Mouse (Mus musculus) CH12.LX (cell line): ENCODE data around the gene Slc25a21.

Experiments used
- CHD2 ChIP-seq: IDR thresholded peaks from 2 replicates; pipeline ENCODE4 v1.6.1; 2011; ENCODE audit warnings: low read length, improper control_type of control experiment
- CTCF ChIP-seq, 2 experiments: IDR thresholded peaks in 1 of 2; conservative IDR thresholded peaks in 1 of 2; 2 replicates each; pipeline ENCODE4 v1.5.1; 2011 to 2012; ENCODE audit warnings: low read depth in 2 of 2, low read length in 2 of 2, improper control_type of control experiment in 1 of 2, inconsistent platforms in 1 of 2, mild to moderate bottlenecking in 1 of 2, moderate library complexity in 1 of 2
- ELF1 ChIP-seq: IDR thresholded peaks from 2 replicates; pipeline ENCODE4 v1.6.1; 2014; ENCODE audit warnings: low read depth, mild to moderate bottlenecking, inconsistent platforms, low read length, improper control_type of control experiment
- EP300 ChIP-seq: IDR thresholded peaks from 2 replicates; pipeline ENCODE4 v1.6.1; 2011; ENCODE audit warnings: low read length, improper control_type of control experiment
- ETS1 ChIP-seq: conservative IDR thresholded peaks from 2 replicates; pipeline ENCODE4 v1.6.1; 2012; ENCODE audit warnings: low read depth, mild to moderate bottlenecking, inconsistent platforms, low read length, improper control_type of control experiment, moderate library complexity
- HCFC1 ChIP-seq: IDR thresholded peaks from 2 replicates; pipeline ENCODE4 v1.6.1; 2012; ENCODE audit warnings: low read depth, mild to moderate bottlenecking, inconsistent platforms, low read length, improper control_type of control experiment
- JUND ChIP-seq: conservative IDR thresholded peaks from 2 replicates; pipeline ENCODE4 v1.6.1; 2011; ENCODE audit warnings: low read depth, low read length, improper control_type of control experiment
- KAT2A ChIP-seq: IDR thresholded peaks from 2 replicates; pipeline ENCODE4 v1.6.1; 2012; ENCODE audit warnings: low read length, improper control_type of control experiment, inconsistent platforms; ENCODE audit not compliant: insufficient replicate concordance
- MAFK ChIP-seq: IDR thresholded peaks from 2 replicates; pipeline ENCODE4 v1.6.1; 2011; ENCODE audit warnings: low read length, improper control_type of control experiment; ENCODE audit not compliant: insufficient replicate concordance
- MAZ ChIP-seq: IDR thresholded peaks from 2 replicates; pipeline ENCODE4 v1.6.1; 2012; ENCODE audit warnings: low read depth, mild to moderate bottlenecking, inconsistent platforms, low read length, improper control_type of control experiment, moderate library complexity
- POLR2A ChIP-seq: IDR thresholded peaks from 2 replicates; pipeline ENCODE4 v1.6.1; 2011; ENCODE audit warnings: low read depth, mild to moderate bottlenecking, improper control_type of control experiment, low read length
- RAD21 ChIP-seq: IDR thresholded peaks from 2 replicates; pipeline ENCODE4 v1.6.1; 2011; ENCODE audit warnings: low read depth, mild to moderate bottlenecking, low read length, improper control_type of control experiment, moderate library complexity
- UBTF ChIP-seq: IDR thresholded peaks from 2 replicates; pipeline ENCODE4 v1.6.1; 2012; ENCODE audit warnings: low read depth, mild to moderate bottlenecking, inconsistent platforms, low read length, improper control_type of control experiment, moderate library complexity
- ZKSCAN1 ChIP-seq: IDR thresholded peaks from 2 replicates; pipeline ENCODE4 v1.6.1; 2012; ENCODE audit warnings: low read depth, inconsistent platforms, low read length, improper control_type of control experiment, borderline replicate concordance

DNA sequence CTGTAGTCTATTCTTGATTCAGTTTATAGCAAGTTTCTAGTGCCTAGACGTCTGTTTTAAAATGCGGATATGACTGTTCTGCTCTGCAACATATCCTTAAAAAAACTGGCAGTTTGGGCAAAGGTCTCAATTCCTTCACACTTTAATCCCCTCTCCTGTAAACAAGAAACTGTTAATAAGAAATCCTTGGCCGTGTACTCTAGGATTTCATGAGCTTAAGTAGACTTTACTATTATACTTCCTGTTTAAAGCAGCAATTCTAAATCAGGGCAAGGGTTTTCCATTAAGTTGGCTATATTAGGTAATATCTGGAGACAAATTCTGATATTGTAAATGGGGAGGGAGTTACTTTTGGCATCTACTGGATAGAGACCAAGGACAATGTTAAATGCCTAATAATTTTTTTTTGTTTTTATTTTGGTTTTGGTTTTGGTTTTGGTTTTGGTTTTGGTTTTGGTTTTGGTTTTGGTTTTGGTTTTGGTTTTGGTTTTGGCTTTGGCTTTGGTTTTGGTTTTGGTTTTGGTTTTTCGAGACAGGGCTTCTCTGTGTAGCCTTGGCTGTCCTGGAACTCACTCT, 7.1 kb upstream of the Slc25a21 start:
- TF ChIP-seq MAFK (no peak), ETS1 (peak; percentile 81), ZKSCAN1 (no peak), RAD21 (no peak), POLR2A (no peak), KAT2A (no peak), CTCF (conservative IDR thresholded peaks at IDR 0.05 in 1 of 2, IDR thresholded peaks at IDR 0.05 in 1 of 2; ENCODE audit: low read depth in 2 of 2, low read length in 2 of 2) (no peak), UBTF (no peak), MAZ (no peak), ELF1 (no peak), HCFC1 (no peak), EP300 (no peak), JUND (no peak), CHD2 (no peak)
